Mouse (Mus musculus) ES-E14 (cell line): ENCODE data around the gene Abcc5.

Source experiments
- CHD2 ChIP-seq: IDR thresholded peaks from 2 replicates; pipeline ENCODE4 v1.6.1; 2014; ENCODE audit warnings: mild to moderate bottlenecking, low read depth, low read length, inconsistent platforms
- HCFC1 ChIP-seq: IDR thresholded peaks from 2 replicates; pipeline ENCODE4 v1.6.1; 2012; ENCODE audit warnings: low read length, inconsistent platforms, borderline replicate concordance; ENCODE audit not compliant: insufficient read depth
- MAFK ChIP-seq: IDR thresholded peaks from 2 replicates; pipeline ENCODE4 v1.6.1; 2014; ENCODE audit warnings: mild to moderate bottlenecking, low read depth, low read length, inconsistent platforms; ENCODE audit not compliant: insufficient read depth
- ZC3H11A ChIP-seq: IDR thresholded peaks from 2 replicates; pipeline ENCODE4 v1.6.1; 2012; ENCODE audit warnings: low read depth, mild to moderate bottlenecking, inconsistent platforms, low read length, borderline replicate concordance

GRCm38 (mm10) chr16:20474786-20475185 is 48.6 kb upstream of the Abcc5 start:
- TF ChIP-seq ZC3H11A: no peak
- no peak for TF ChIP-seq HCFC1
- TF ChIP-seq CHD2: no peak
- TF ChIP-seq MAFK: no peak
